Mouse (Mus musculus): ENCODE results near the gene Zfp800. TPM values are rescaled to one million over a fixed set of nuclear protein-coding genes. Genes with fewer than 3 reads are reported as not detected.
A peak's percentile ranks its signal among the peaks of the same experiment; 100 is the strongest.

Gene Zfp800
- polyA plus RNA-seq, 1 experiment from 2014 or later: 28.1 TPM

DNA sequence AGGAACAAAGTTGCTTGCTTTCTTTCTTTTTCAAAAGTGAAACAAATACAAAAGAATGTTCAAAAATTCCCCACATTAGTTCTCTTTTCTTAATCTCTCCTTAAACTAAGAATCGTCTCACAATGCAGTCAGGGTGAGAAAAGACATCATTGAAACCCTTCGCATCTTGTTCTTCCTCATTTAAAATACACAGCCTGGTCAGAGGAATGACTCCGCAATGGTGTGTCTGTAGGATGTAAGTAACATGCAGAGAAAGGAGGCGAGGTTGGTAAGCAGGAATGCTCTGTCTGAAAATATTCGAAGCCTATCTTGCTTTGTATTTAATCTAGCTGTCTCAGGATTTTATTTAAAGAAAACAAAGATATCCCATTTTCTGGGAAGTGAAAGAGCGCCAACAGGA, 105.0 kb downstream of the Zfp800 start:
- 87% methylated on average over 6 of the region's 6 CpGs for WGBS
- no peak overlapping the region for H3K4me2 ChIP-seq

DNA sequence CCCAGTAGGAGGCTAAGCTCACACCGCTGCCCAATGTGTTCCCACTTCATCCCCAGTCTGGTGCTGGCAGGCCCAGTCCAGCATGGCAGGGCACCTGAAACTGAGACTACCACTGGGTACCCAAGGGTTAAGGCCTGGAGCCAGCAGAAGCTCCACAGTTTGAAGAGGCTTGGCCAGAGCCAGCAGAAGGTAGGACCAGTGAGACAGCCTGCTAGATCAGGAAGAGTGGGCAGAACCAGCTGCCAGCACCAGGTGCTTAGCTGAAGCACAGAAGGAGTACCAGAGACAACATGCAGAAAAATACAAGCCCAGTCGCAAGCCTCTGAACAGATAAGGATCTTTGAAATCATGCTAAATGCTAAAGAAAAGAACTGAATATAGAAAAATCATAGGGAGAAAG, 117.9 kb downstream of the Zfp800 start:
- H3K4me3 ChIP-seq (replicated peaks): no peak overlapping the region
- H3K4me1 ChIP-seq: no peaks in the 10 kb centered on the region
- H3K27me3 ChIP-seq: no peaks in the 10 kb centered on the region
- no peak for ATAC-seq (ENCODE audit: low FRiP score)
- 0 out of 2 replicates have a peak, but pooled peaks cover 7% of the 10 kb centered on the region for H3K9me3 ChIP-seq
- H3K9ac ChIP-seq: no peak overlapping the region
- H3K36me3 ChIP-seq (replicated peaks): no peaks in the 10 kb centered on the region
- 75% methylated on average over 2 of the region's 2 CpGs for WGBS
- H3K4me2 ChIP-seq: no peak overlapping the region
- H3K27ac ChIP-seq: no peak overlapping the region

More for the DNA sequence above, 105.0 kb downstream of the Zfp800 start:
- Histone ChIP-seq H3K27me3 (no peaks in the 10 kb centered on the region; the same call in 1 of the 2 replicates), H3K4me3 (replicated peaks) (no peak overlapping the region), H3K27ac (no peak overlapping the region), H3K36me3 (replicated peaks) (no peaks in the 10 kb centered on the region), H3K4me1 (peaks cover 15% of the 10 kb centered on the region; the same call in 1 of the 2 replicates), H3K9me3 (no peaks in the 10 kb centered on the region), H3K9ac (no peak overlapping the region)
- no peak for ATAC-seq (ENCODE audit: low FRiP score)

DNA sequence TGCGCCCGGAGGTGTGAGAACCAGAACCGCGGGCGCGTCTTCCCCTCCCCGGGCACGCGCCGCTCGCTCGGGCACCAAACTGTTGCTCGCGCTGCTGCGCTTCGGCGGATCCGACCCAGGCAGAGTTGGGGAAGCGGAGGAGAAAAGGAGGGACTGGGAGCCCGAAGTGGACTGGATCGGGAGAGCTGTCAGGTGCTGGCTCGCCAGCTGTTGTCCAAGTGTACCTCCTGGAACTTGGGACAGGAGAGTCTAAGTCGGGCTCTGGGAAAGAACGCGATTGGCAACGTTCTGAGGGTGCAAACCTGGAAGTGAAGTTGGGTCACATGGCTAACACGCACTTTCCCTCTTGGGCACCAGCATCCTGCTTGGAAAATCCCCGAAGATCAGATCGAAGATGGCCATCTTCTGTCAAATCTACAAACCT, 135.6 kb downstream of the Zfp800 start:
- no peak; the same call in 1 of the 2 replicates for ATAC-seq (ENCODE audit: low FRiP score)
- H3K4me3 ChIP-seq (replicated peaks): peak overlapping the region; percentile 91
- peak overlapping the region; percentile 80 for H3K9ac ChIP-seq
- peaks cover 9% of the 10 kb centered on the region for H3K4me1 ChIP-seq
- peaks cover 4% of the 10 kb centered on the region; the same call in 1 of the 2 replicates for H3K36me3 ChIP-seq (replicated peaks)
- H3K27ac ChIP-seq: peak overlapping the region; percentile 86
- H3K4me2 ChIP-seq: peak overlapping the region; percentile 93
- 1% methylated on average over 18 of the region's 29 CpGs for WGBS
- H3K9me3 ChIP-seq: no peaks in the 10 kb centered on the region
- H3K27me3 ChIP-seq: no peaks in the 10 kb centered on the region

DNA sequence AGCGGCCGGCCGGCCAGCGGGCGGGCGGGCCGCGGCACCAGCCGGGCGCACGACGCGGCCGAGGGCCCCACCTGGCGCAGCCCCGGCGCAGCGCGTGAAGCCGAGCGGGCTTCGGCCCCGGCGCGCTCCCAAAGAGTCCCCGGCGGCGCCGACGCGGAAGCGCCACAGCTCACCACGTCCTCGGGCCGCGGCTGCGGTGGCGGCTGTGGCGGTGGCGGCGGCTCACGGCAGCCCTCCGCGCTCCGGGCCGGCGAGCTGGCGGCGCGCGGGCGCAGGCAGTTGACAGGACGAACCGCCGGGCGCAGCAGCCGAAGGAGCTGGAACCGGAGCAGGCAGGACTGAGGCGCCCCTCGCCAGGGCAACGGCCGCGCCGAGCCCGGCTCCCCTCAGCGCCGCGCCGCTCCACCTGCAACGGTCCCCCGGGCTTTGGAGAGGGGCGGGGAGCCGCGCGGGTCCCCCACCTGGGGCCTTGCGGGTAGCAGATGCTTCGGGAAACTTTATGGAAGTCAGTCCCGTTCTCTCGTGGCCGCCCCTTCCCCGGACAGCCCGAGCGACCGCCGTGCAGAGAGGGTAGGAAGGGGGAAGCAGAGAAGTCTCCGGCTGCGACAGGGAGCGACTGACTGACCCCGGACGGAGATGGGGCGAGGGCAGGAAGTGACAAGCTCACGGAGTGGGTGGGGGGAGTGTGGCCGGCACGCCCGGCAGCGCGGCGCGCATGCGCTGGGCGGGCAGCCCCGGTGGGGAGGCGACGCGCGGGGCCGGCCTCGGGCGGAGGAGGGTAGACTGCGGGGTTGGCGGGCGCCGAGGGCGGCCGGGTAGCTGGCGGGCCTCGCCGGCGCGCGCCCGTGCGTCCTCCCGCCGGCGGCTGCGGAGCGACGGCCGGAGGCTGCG, 136.3 kb downstream of the Zfp800 start:
- Histone ChIP-seq H3K9me3 (no peaks in the 10 kb centered on the region), H3K36me3 (replicated peaks) (peaks cover 4% of the 10 kb centered on the region; the same call in 1 of the 2 replicates), H3K9ac (peak overlapping the region; percentile 80), H3K4me1 (peaks cover 9% of the 10 kb centered on the region), H3K4me3 (replicated peaks) (peak overlapping the region; percentile 91), H3K27ac (peak overlapping the region; percentile 86), H3K4me2 (peak overlapping the region; percentile 93), H3K27me3 (no peaks in the 10 kb centered on the region)
- WGBS: under 1% methylated on average over 88 of the region's 131 CpGs
- ATAC-seq (ENCODE audit: low FRiP score): peak; percentile 95

DNA sequence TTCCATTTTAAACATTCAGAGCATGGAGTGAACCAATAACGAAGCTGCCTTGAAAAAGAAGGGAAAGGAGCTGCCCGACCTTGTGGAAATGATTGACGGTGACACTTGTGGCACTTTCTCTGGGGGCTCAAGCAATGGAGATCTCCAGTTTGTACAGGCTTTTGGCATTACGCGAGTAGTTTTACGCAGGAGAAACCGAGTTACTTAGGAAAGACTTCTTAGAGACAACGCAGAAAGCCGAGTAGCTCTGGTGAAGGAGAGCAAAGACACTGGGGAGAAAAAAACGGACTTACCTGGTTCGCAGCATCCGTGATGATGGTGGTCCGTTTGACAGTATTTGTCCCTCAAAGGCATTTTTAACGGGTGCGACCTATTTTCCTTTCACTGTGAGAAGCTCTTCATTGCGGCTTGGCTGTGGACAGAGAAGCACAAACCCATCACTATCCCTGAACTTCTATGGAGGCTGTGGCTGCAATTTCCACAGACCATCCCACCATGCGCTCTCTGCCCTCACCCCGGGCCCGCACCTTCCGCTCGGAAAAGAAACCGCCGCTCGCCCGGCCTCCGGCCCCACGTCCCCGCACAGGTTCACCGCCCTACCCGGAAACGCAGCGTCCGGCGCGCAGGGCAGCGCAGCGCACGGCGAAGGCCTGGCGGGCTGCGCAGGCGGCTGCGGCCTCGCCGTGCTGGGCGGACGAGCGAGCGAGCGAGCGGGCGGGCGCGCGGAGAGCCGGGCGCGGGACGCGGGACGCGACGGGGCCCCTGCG, 137.2 kb downstream of the Zfp800 start:
- H3K9me3 ChIP-seq: no peaks in the 10 kb centered on the region
- peak; percentile 55 for ATAC-seq (ENCODE audit: low FRiP score)

DNA sequence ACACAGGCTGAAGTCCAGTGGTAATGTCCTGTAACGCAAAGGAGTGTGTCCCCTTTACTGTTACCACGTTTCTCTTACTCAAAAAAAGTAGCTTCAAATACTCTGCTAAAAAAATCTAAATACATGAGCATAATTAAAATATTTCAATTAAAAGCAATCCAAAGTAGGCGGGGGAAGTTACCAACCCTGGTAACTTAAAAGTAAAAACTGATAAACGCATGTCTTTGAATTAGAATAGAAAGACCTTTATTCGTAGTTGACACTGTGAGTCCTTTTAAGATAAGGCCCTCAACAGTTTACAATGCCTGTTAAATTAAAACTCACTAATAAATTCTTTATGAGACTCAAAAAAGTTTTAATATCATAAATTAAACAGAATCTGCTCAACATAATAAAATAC, 138.1 kb downstream of the Zfp800 start:
- no peak overlapping the region for H3K4me2 ChIP-seq
- no peaks in the 10 kb centered on the region for H3K27me3 ChIP-seq
- H3K4me1 ChIP-seq: peaks cover 9% of the 10 kb centered on the region
- no peak overlapping the region for H3K27ac ChIP-seq
- H3K36me3 ChIP-seq (replicated peaks): peaks cover 8% of the 10 kb centered on the region
- 87% methylated on average over 5 of the region's 5 CpGs for WGBS
- no peak for ATAC-seq (ENCODE audit: low FRiP score)
- H3K9ac ChIP-seq: no peak overlapping the region
- H3K9me3 ChIP-seq: no peaks in the 10 kb centered on the region
- H3K4me3 ChIP-seq (replicated peaks): no peak overlapping the region

More for the DNA sequence above, 137.2 kb downstream of the Zfp800 start:
- under 1% methylated on average over 58 of the region's 64 CpGs for WGBS
- Histone ChIP-seq H3K4me3 (replicated peaks) (peak overlapping the region; percentile 91), H3K36me3 (replicated peaks) (peaks cover 4% of the 10 kb centered on the region; the same call in 1 of the 2 replicates), H3K9ac (peak overlapping the region; percentile 80), H3K27ac (peak overlapping the region; percentile 86), H3K27me3 (no peaks in the 10 kb centered on the region), H3K4me2 (peak overlapping the region; percentile 93), H3K4me1 (peaks cover 9% of the 10 kb centered on the region)

DNA sequence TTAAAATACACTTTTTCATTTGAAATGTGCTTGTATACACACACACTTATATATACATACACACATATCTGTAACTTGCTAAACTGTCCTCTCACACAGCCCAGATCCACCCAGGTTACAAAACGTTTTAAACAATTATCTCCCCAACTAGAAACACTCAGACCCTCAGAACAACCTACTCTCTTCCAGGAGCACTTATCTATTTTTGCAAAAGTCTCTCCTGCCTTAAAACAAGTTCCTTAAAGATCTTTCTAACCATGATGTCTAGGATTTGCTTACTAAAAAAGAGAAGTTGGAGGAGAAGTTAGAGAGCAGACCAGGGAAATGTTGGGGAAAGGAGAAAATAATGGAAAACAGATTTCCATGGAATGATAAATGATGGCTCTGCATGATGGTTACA, 139.4 kb downstream of the Zfp800 start:
- no peak for ATAC-seq (ENCODE audit: low FRiP score)
- H3K4me1 ChIP-seq: peaks cover 9% of the 10 kb centered on the region
- no peak overlapping the region for H3K9ac ChIP-seq
- no peaks in the 10 kb centered on the region for H3K9me3 ChIP-seq
- 60% methylated on average over 1 of the region's 1 CpGs for WGBS
- no peak overlapping the region for H3K27ac ChIP-seq
- no peak overlapping the region for H3K4me2 ChIP-seq
- H3K36me3 ChIP-seq (replicated peaks): peaks cover 8% of the 10 kb centered on the region
- H3K27me3 ChIP-seq: no peaks in the 10 kb centered on the region
- no peak overlapping the region for H3K4me3 ChIP-seq (replicated peaks)

DNA sequence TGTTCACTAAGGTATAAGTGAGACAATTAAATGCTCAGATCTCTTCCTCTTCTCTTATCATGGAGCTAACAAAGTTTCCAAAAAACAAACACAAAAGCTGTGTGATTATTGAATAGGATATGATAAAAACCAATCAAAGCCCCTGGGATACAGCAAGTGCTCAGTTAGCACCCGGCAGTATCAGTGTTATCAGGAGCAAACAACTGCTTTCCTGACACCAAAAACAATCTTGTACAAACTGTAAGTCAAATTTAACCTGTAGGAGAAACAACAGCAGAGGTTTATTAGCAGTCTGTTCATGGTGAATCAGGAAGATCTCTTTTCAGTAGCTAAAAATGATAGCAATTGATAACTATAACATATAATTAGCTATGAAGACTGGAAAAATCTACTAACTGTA, 140.0 kb downstream of the Zfp800 start:
- peaks cover 9% of the 10 kb centered on the region for H3K4me1 ChIP-seq
- no peak overlapping the region for H3K4me3 ChIP-seq (replicated peaks)
- no peak overlapping the region for H3K9ac ChIP-seq
- no peaks in the 10 kb centered on the region for H3K9me3 ChIP-seq
- no peak overlapping the region for H3K4me2 ChIP-seq
- H3K27ac ChIP-seq: no peak overlapping the region
- peaks cover 13% of the 10 kb centered on the region for H3K36me3 ChIP-seq (replicated peaks)
- ATAC-seq (ENCODE audit: low FRiP score): no peak
- 94% methylated on average over 1 of the region's 1 CpGs for WGBS
- H3K27me3 ChIP-seq: no peaks in the 10 kb centered on the region

DNA sequence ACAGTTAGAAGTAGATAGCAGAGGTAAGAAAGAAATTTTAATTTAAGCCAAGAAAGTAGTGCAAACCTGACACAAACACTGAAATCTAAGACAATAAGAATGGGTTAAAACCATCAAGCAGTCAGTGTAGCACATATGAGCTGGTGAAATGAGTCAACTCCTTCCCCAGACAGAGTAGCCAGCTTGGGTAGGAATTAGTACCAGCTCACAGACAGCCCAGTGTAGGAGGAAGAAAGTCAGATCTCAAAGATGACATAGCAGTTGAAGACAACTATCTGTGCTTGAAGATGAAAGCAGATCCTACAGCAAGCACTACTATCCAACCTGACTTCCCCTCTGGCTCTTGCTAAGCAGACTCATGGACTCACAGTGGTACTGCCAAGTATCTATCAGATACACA, 145.0 kb downstream of the Zfp800 start:
- Histone ChIP-seq H3K4me2 (no peak overlapping the region), H3K27me3 (no peaks in the 10 kb centered on the region), H3K4me3 (replicated peaks) (no peak overlapping the region), H3K36me3 (replicated peaks) (peaks cover 13% of the 10 kb centered on the region; the same call in 1 of the 2 replicates), H3K9me3 (no peaks in the 10 kb centered on the region), H3K9ac (no peak overlapping the region), H3K4me1 (no peaks in the 10 kb centered on the region), H3K27ac (no peak overlapping the region)
- ATAC-seq (ENCODE audit: low FRiP score): no peak

DNA sequence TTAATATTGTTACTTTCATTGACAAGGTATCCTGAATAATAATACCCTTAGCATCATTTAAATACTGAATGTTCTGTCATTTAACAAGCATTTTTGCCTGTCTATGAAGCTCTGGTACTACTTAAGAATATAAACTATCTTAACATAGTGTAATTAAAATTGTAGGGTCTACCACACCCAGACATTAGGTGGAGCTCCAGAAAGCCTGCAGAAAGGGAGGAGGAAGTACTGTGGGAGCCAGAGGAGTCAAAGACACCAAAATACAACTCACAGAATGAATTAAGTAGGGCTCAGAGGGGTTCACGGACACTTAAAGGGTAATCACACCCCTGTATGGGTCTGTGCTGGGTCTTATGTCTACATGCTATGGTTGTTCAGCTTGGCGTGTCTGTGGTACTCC, 149.6 kb downstream of the Zfp800 start:
- no peak for ATAC-seq (ENCODE audit: low FRiP score)
- H3K4me1 ChIP-seq: no peaks in the 10 kb centered on the region
- no peaks in the 10 kb centered on the region for H3K9me3 ChIP-seq
- no peak overlapping the region for H3K9ac ChIP-seq
- no peaks in the 10 kb centered on the region for H3K27me3 ChIP-seq
- no peak overlapping the region for H3K4me3 ChIP-seq (replicated peaks)
- H3K27ac ChIP-seq: no peak overlapping the region
- peaks cover 17% of the 10 kb centered on the region for H3K36me3 ChIP-seq (replicated peaks)
- WGBS: 93% methylated on average over 2 of the region's 2 CpGs
- no peak overlapping the region for H3K4me2 ChIP-seq

DNA sequence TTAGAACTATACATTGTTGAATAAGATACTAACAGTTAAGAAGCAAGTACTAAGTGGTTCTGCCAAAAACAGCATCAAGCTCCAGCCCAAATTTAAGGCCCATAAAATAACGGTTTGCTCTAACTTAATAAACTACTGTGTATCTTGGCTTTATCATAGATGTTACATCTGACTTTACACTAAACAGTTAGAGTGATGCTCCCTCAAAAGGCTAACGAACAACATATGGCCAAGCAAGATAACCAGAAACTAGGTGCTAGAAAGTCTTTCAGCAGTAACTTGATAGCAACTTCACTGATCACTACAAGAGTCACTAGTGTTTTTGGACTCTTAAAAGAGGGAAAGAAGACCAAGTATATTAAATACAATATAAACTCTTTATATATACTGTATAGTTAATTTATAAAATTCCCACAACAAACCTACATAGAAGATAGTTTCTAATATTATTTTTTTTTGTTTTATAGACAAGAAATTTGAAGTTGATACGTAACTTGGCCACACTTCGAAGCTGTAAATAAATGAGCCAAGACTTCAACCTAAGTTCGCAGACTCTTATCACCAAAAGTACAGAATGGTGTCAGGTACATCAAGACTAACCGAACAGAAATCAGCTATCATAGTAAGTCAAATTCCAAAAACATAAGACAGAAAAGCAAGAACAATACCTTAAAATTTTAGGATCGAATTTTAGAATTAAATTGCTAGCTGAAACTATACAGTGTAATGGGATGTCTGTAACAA, 165.0 kb downstream of the Zfp800 start:
- Histone ChIP-seq H3K9me3 (no peaks in the 10 kb centered on the region), H3K4me1 (0 out of 2 replicates have a peak, but pooled peaks cover 3% of the 10 kb centered on the region), H3K36me3 (replicated peaks) (peaks cover 4% of the 10 kb centered on the region), H3K4me2 (no peak overlapping the region), H3K9ac (no peak overlapping the region), H3K27ac (no peak overlapping the region), H3K4me3 (replicated peaks) (no peak overlapping the region), H3K27me3 (no peaks in the 10 kb centered on the region)
- WGBS: 93% methylated on average over 7 of the region's 7 CpGs
- no peak for ATAC-seq (ENCODE audit: low FRiP score)

DNA sequence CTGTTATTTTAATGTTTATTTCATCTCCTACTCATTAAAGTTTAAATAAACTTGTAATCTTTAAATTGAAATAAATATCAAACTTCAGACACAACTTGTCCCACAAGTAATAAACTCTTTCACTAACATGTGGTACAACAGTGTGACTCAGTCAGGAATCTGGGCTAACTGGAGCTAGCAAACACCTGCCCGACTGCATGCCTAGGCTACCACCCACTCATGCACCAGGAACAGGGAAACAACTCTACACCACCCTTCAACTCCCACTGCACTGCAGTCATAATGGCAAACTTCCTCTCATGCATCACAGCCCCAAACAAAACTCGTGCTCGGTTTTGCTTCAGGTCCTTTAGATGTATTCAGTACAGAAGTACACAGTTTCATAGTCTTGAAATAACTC, 169.7 kb downstream of the Zfp800 start:
- no peak overlapping the region for H3K4me3 ChIP-seq (replicated peaks)
- no peak for ATAC-seq (ENCODE audit: low FRiP score)
- no peaks in the 10 kb centered on the region for H3K9me3 ChIP-seq
- H3K27ac ChIP-seq: no peak overlapping the region
- WGBS: 85% methylated on average over 3 of the region's 3 CpGs
- H3K9ac ChIP-seq: no peak overlapping the region
- peaks cover 4% of the 10 kb centered on the region for H3K36me3 ChIP-seq (replicated peaks)
- H3K4me1 ChIP-seq: no peaks in the 10 kb centered on the region
- no peak overlapping the region for H3K4me2 ChIP-seq
- no peaks in the 10 kb centered on the region for H3K27me3 ChIP-seq

Data from forebrain, embryonic 12.5 days (tissue).